Mouse (Mus musculus): ENCODE measurements around the gene Lkaaear1. TPM values are rescaled to one million over a fixed set of nuclear protein-coding genes. Genes with fewer than 3 reads are reported as not detected.

Gene Lkaaear1
- polyA plus RNA-seq, 1 experiment from 2014 or later = not detected

DNA sequence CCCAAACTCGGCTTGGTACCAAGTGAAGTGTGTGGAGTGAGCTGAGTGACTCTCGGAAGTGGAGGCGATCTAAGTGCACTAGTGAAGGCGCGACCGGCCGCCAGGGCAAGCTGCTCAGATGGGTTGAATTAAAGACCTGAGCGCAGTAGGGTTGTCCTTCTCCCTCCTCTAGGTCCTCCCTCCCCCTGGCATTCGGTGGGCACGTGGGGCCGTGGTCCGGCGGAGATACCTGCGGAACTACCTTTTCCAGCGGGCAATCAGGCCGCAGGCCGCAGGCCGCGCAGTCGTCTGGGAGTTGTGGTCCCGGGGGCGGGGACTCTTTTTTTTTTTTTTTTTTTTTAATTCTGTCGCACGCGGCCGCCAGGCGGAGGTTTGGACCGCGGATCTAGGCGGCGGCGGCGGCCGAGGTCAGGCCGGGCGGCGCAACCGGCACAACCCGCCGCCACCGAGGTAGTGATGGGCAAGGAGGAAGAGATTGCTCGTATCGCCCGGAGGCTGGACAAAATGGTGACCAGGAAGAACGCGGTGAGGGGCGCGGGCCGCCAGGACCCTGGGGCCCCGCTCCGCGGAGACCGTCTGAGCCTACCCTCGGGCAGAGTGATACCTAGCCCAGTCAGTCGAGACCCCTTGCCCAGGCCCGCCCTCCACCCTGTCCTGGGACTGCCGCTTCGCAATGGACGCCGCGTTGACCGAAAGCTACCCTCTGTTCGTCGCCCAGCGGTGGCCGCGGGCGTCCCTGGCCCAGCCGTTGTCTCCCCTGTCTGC is 18.1 kb downstream of the Lkaaear1 start, which contains the start of gene Tcea2:
Tcea2 (plus strand) TSS at position 360 of the 765 bp plus-strand sequence.
- no peak within 1 kb of the TSS for H3K27ac ChIP-seq
- ATAC-seq (ENCODE audit: low FRiP score) = peak; percentile 64

GRCm38 (mm10) chr2:181678780-181679179 is 19.5 kb downstream of the Lkaaear1 start:
- 47% methylated on average over 1 of the region's 1 CpGs for WGBS
- no peak overlapping the region for H3K27ac ChIP-seq
- H3K27me3 ChIP-seq = peaks cover 19% of the 10 kb centered on the region
- peak; percentile 64 for ATAC-seq (ENCODE audit: low FRiP score)
- H3K9ac ChIP-seq = no peak overlapping the region
- H3K4me1 ChIP-seq = peaks cover 31% of the 10 kb centered on the region
- no peak overlapping the region for H3K4me3 ChIP-seq (replicated peaks)
- no peak overlapping the region for H3K4me2 ChIP-seq
- no peaks in the 10 kb centered on the region for H3K9me3 ChIP-seq
- no peaks in the 10 kb centered on the region; the same call in 1 of the 2 replicates for H3K36me3 ChIP-seq (replicated peaks)

More for the DNA sequence above, 18.1 kb downstream of the Lkaaear1 start, which contains the start of gene Tcea2:
- Histone ChIP-seq H3K9me3 (no peaks in the 10 kb centered on the region), H3K4me2 (peak within 1 kb of the TSS; percentile 91), H3K9ac (peak within 1 kb of the TSS; percentile 82), H3K36me3 (replicated peaks) (no peaks in the 10 kb centered on the region; the same call in 1 of the 2 replicates), H3K4me1 (peaks cover 30% of the 10 kb centered on the region), H3K27me3 (peaks cover 5% of the 10 kb centered on the region; the same call in 1 of the 2 replicates), H3K4me3 (replicated peaks) (peak within 1 kb of the TSS; percentile 61)
- under 1% methylated on average over 66 of the region's 69 CpGs for WGBS

DNA sequence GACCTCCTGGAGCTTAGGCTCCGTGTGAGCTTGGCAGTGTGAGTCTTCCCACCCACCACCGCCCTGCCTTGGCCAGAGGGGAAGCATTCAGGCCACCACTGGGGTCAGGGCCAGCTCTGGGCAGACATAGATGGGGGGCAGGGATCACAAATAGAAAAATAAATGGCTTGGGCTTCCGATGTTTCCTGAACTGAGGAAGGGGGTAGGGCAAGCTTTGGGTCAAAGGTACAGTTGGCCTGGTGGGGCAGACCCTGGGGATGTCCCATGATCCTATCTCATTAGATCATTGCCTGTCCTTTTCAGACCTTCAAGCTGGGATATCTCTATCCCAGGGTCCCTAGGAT is 20.5 kb downstream of the Lkaaear1 start:
- no peak overlapping the region for H3K27ac ChIP-seq
- WGBS = 65% methylated on average over 3 of the region's 3 CpGs
- no peak for ATAC-seq (ENCODE audit: low FRiP score)

GRCm38 (mm10) chr2:181677096-181677754 is 21.0 kb downstream of the Lkaaear1 start:
- WGBS = 54% methylated on average over 5 of the region's 5 CpGs
- Histone ChIP-seq H3K27me3 (peaks cover 34% of the 10 kb centered on the region), H3K9me3 (no peaks in the 10 kb centered on the region), H3K27ac (0 out of 2 replicates have a peak overlapping the region, but pooled peaks have one; percentile 46), H3K4me1 (peaks cover 39% of the 10 kb centered on the region), H3K4me2 (no peak overlapping the region), H3K4me3 (replicated peaks) (no peak overlapping the region), H3K36me3 (replicated peaks) (no peaks in the 10 kb centered on the region), H3K9ac (no peak overlapping the region)
- ATAC-seq (ENCODE audit: low FRiP score) = no peak

More for the DNA sequence above, 20.5 kb downstream of the Lkaaear1 start:
- Histone ChIP-seq H3K4me3 (replicated peaks) (no peak overlapping the region), H3K36me3 (replicated peaks) (no peaks in the 10 kb centered on the region), H3K27me3 (peaks cover 29% of the 10 kb centered on the region), H3K9me3 (no peaks in the 10 kb centered on the region), H3K9ac (no peak overlapping the region), H3K4me2 (no peak overlapping the region), H3K4me1 (peaks cover 39% of the 10 kb centered on the region)

- 38% methylated on average over 2 of the region's 2 CpGs for WGBS
- Histone ChIP-seq H3K36me3 (replicated peaks) (no peaks in the 10 kb centered on the region), H3K4me2 (no peak overlapping the region), H3K27me3 (peaks cover 42% of the 10 kb centered on the region), H3K27ac (0 out of 2 replicates have a peak overlapping the region, but pooled peaks have one; percentile 46), H3K9ac (no peak overlapping the region), H3K4me1 (peaks cover 41% of the 10 kb centered on the region), H3K4me3 (replicated peaks) (no peak overlapping the region), H3K9me3 (no peaks in the 10 kb centered on the region)
- ATAC-seq (ENCODE audit: low FRiP score) = no peak
Measured at GRCm38 (mm10) chr2:181676424-181676823, 21.8 kb downstream of the Lkaaear1 start.

DNA sequence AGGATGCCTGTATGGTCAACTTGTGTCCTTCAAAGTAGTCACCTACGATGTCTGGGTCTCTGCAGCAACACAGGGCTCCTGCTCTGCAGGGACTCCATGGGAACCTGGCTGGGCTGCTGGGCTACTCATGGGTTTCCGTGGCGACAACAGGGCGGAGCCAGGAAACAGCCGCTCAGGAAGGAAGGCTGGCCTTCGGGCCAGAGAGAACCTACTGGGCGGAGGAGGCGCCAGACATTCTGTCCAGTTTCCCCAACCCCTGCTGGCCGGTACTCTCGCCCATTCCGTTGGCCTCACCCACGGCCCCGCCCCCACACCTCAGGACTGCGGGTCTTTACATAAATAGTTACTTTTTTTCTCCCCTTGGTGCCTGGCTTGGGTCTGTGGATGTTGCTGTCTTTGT is 22.8 kb downstream of the Lkaaear1 start:
- 2% methylated on average over 14 of the region's 14 CpGs for WGBS
- no peak overlapping the region for H3K4me3 ChIP-seq (replicated peaks)
- H3K36me3 ChIP-seq (replicated peaks) = no peaks in the 10 kb centered on the region
- H3K9ac ChIP-seq = no peak overlapping the region; the same call in 1 of the 2 replicates
- 0 out of 2 replicates have a peak, but pooled peaks have one; percentile 45 for ATAC-seq (ENCODE audit: low FRiP score)
- H3K9me3 ChIP-seq = no peaks in the 10 kb centered on the region
- H3K4me2 ChIP-seq = peak overlapping the region; percentile 41
- peaks cover 44% of the 10 kb centered on the region for H3K4me1 ChIP-seq
- H3K27me3 ChIP-seq = peaks cover 52% of the 10 kb centered on the region
- no peak overlapping the region; the same call in 1 of the 2 replicates for H3K27ac ChIP-seq

GRCm38 (mm10) chr2:181674934-181675333 is 23.3 kb downstream of the Lkaaear1 start:
- no peak for ATAC-seq (ENCODE audit: low FRiP score)
- peaks cover 46% of the 10 kb centered on the region for H3K4me1 ChIP-seq

GRCm38 (mm10) chr2:181673501-181673900 is 24.7 kb downstream of the Lkaaear1 start:
- no peak for ATAC-seq (ENCODE audit: low FRiP score)
- H3K4me2 ChIP-seq = no peak overlapping the region
- H3K27ac ChIP-seq = no peak overlapping the region
- peaks cover 71% of the 10 kb centered on the region for H3K27me3 ChIP-seq
- no peaks in the 10 kb centered on the region for H3K36me3 ChIP-seq (replicated peaks)
- 77% methylated on average over 1 of the region's 1 CpGs for WGBS
- peaks cover 40% of the 10 kb centered on the region for H3K4me1 ChIP-seq
- H3K4me3 ChIP-seq (replicated peaks) = no peak overlapping the region
- no peaks in the 10 kb centered on the region for H3K9me3 ChIP-seq
- H3K9ac ChIP-seq = no peak overlapping the region

More at GRCm38 (mm10) chr2:181674934-181675333, 23.3 kb downstream of the Lkaaear1 start:
- Histone ChIP-seq H3K36me3 (replicated peaks) (no peaks in the 10 kb centered on the region), H3K27ac (no peak overlapping the region), H3K9me3 (no peaks in the 10 kb centered on the region), H3K4me2 (no peak overlapping the region), H3K4me3 (replicated peaks) (no peak overlapping the region), H3K27me3 (peaks cover 57% of the 10 kb centered on the region), H3K9ac (no peak overlapping the region)
- WGBS = 80% methylated on average over 4 of the region's 4 CpGs

- ATAC-seq (ENCODE audit: low FRiP score) = no peak
- Histone ChIP-seq H3K4me2 (no peak overlapping the region; the same call in 1 of the 2 replicates), H3K9me3 (no peaks in the 10 kb centered on the region), H3K27ac (no peak overlapping the region), H3K36me3 (replicated peaks) (no peaks in the 10 kb centered on the region), H3K4me1 (peaks cover 38% of the 10 kb centered on the region), H3K27me3 (peaks cover 81% of the 10 kb centered on the region), H3K9ac (no peak overlapping the region), H3K4me3 (replicated peaks) (no peak overlapping the region)
- 23% methylated on average over 7 of the region's 7 CpGs for WGBS
Measured at GRCm38 (mm10) chr2:181671984-181672383, 26.3 kb downstream of the Lkaaear1 start.

DNA sequence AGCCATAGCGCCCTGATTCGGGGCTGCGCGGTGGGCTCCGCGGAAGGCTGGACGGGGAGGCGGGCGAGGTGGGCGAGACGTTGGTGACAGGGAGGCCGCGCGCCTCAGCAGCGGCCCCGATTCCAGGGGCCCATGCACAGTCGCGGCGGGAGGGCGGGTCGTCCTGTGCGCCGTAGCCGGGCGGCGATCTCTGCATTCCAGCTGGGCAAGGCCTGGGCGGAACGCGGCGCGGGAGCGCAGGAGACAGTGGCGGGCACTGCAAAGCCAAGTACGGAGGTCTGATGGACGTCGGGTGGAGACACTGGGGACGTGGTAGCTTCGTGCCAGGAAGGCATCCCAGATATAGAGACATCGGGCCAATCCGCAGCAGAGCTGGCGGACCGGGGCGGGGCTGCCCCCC is 26.9 kb downstream of the Lkaaear1 start, which contains the start of gene Sox18:
Sox18 (minus strand) TSS at position 315 of the 400 bp plus-strand sequence.
- Histone ChIP-seq H3K27ac (no peak within 1 kb of the TSS), H3K4me2 (peak within 1 kb of the TSS; percentile 52), H3K36me3 (replicated peaks) (no peaks in the 10 kb centered on the region), H3K4me3 (replicated peaks) (peak within 1 kb of the TSS; percentile 37), H3K9me3 (no peaks in the 10 kb centered on the region), H3K4me1 (peaks cover 33% of the 10 kb centered on the region), H3K9ac (no peak within 1 kb of the TSS), H3K27me3 (peaks cover 78% of the 10 kb centered on the region)
- under 1% methylated on average over 43 of the region's 43 CpGs for WGBS
- ATAC-seq (ENCODE audit: low FRiP score) = no peak

DNA sequence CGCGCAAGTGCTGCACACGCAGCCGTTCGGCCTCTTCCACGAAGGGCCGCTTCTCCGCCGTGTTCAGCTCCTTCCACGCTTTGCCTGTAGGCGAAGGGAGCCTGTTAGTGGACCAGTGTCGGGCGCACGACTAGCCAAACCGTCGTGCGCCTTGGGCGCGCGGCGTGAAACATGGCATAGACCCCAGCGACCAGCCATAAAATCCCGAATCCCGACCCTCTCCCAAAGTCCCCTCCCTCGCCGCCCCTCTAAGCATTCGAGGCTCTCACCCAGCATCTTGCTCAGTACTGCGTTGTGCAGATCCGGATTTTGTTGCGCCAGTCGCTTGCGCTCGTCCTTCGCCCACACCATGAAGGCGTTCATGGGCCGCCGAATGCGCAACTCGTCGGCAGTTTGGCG is 27.3 kb downstream of the Lkaaear1 start:
- Histone ChIP-seq H3K27me3 (peaks cover 78% of the 10 kb centered on the region), H3K9me3 (no peaks in the 10 kb centered on the region), H3K4me1 (peaks cover 31% of the 10 kb centered on the region), H3K4me2 (peak overlapping the region; percentile 52), H3K27ac (no peak overlapping the region), H3K4me3 (replicated peaks) (peak overlapping the region; percentile 37), H3K36me3 (replicated peaks) (no peaks in the 10 kb centered on the region), H3K9ac (no peak overlapping the region)
- ATAC-seq (ENCODE audit: low FRiP score) = no peak
- WGBS = under 1% methylated on average over 41 of the region's 41 CpGs

GRCm38 (mm10) chr2:181670285-181670912 is 27.8 kb downstream of the Lkaaear1 start:
- Histone ChIP-seq H3K9ac (no peak overlapping the region), H3K4me1 (peaks cover 27% of the 10 kb centered on the region), H3K27me3 (peaks cover 78% of the 10 kb centered on the region), H3K9me3 (no peaks in the 10 kb centered on the region), H3K4me2 (peak overlapping the region; percentile 52), H3K4me3 (replicated peaks) (peak overlapping the region; percentile 37), H3K27ac (no peak overlapping the region), H3K36me3 (replicated peaks) (no peaks in the 10 kb centered on the region)
- no peak for ATAC-seq (ENCODE audit: low FRiP score)
- WGBS = 2% methylated on average over 56 of the region's 56 CpGs

Measured in forebrain, embryonic 12.5 days (tissue).